ENCODE assay signal across 11 mouse cellular contexts in genomic region chr6:78331919-78332569, GRCm38 (mm10). TPM values are rescaled to one million over a fixed set of nuclear protein-coding genes. Genes with fewer than 3 reads are reported as not detected.
DNase-seq lines count a peak whose midpoint lies in the region; ATAC-seq and TF ChIP-seq lines count a peak whose summit lies in the region.
"Had no signal": no experiment of that assay in that cellular context is flagged by ENCODE, and none has a peak within 500 bp of the region (broad histone marks: within the 10 kb centered on the region; RNA-seq: fewer than 3 reads in every experiment).

No protein-coding gene starts in this region.

- H3K27me3 ChIP-seq in Patski = no peaks in the 10 kb centered on the region
- H3K27me3 ChIP-seq in embryonic facial prominence, embryonic 14.5 days (replicated peaks; ENCODE audit: control insufficient read depth, insufficient read depth, low read length) = no peaks in the 10 kb centered on the region
- H3K27me3 ChIP-seq in midbrain, embryonic 12.5 days = no peaks in the 10 kb centered on the region

- H3K4me3 ChIP-seq in layer of hippocampus, adult 2 months = no peak overlapping the region
- H3K4me3 ChIP-seq in embryonic facial prominence, embryonic 14.5 days (ENCODE audit: low read depth, low read length) = no peak overlapping the region
- H3K4me3 ChIP-seq in midbrain, embryonic 12.5 days = no peak overlapping the region

- WGBS in embryonic facial prominence, embryonic 14.5 days = 30% methylated on average over 7 of the region's 7 CpGs
- 39% methylated on average over 7 of the region's 7 CpGs for whole genome bisulfite sequencing in midbrain, embryonic 12.5 days

- CTCF ChIA-PET in Patski (lab: Charles Lee) = no interaction called here

- no peaks in the 10 kb centered on the region for H3K4me1 ChIP-seq in embryonic facial prominence, embryonic 14.5 days (ENCODE audit: control insufficient read depth, insufficient read depth, low read length)
- H3K4me1 ChIP-seq in midbrain, embryonic 12.5 days = no peaks in the 10 kb centered on the region

- no peaks in the 10 kb centered on the region for H3K9me3 ChIP-seq in embryonic facial prominence, embryonic 14.5 days (ENCODE audit: control insufficient read depth, low read length)
- no peaks in the 10 kb centered on the region for H3K9me3 ChIP-seq in midbrain, embryonic 12.5 days

- DNase-seq in layer of hippocampus, adult 2 months (ENCODE audit: low spot score in 2 of 2) = peak; percentile 19 to 50
- DNase-seq in layer of hippocampus, adult 9-11 months = no peak
- no peak for DNase-seq in Patski (ENCODE audit: low read depth, low spot score)
- peak; percentile 49 for DNase-seq in embryonic facial prominence, embryonic 14.5 days (ENCODE audit: low spot score)
- no peak for DNase-seq in spleen, postnatal 10 days (ENCODE audit: low spot score in 2 of 2)
- no peak for DNase-seq in ovary, postnatal 36 days (ENCODE audit: low spot score)

- no peaks in the 10 kb centered on the region for H3K36me3 ChIP-seq in embryonic facial prominence, embryonic 14.5 days (ENCODE audit: control insufficient read depth, insufficient read depth, low read length)
- no peaks in the 10 kb centered on the region for H3K36me3 ChIP-seq in midbrain, embryonic 12.5 days

- in situ Hi-C loops in Patski (cut with MboI; ENCODE audit: low pct_unique_long_range_greater_than_20kb) = no loop called here

- no peak overlapping the region for H3K4me2 ChIP-seq in embryonic facial prominence, embryonic 14.5 days (ENCODE audit: low read depth, low read length)
- H3K4me2 ChIP-seq in midbrain, embryonic 12.5 days (replicated peaks) = no peak overlapping the region

- TF ChIP-seq CTCF in layer of hippocampus, adult 2 months (conservative IDR thresholded peaks at IDR 0.05) = peak; percentile 86
- peak; percentile 43 for TF ChIP-seq CTCF in Patski (IDR thresholded peaks at IDR 0.05)

- no peak for ATAC-seq in Patski
- no peak for ATAC-seq in embryonic facial prominence, embryonic 14.5 days (ENCODE audit: low read depth)
- peak; percentile 68; the same call in 1 of the 2 replicates for ATAC-seq in midbrain, embryonic 12.5 days (ENCODE audit: low FRiP score, low read depth)
- ATAC-seq in megakaryocyte-erythroid progenitor cell, adult 5-6 weeks (replicated peaks; ENCODE audit: low FRiP score, low TSS enrichment, poor library complexity, severe bottlenecking) = no peak

- no peak overlapping the region for H3K9ac ChIP-seq in embryonic facial prominence, embryonic 14.5 days (ENCODE audit: low read depth, low read length)
- no peak overlapping the region for H3K9ac ChIP-seq in midbrain, embryonic 12.5 days (replicated peaks)
- H3K9ac ChIP-seq: liver, embryonic 14.5 days had no signal

- no peak overlapping the region for H3K27ac ChIP-seq in layer of hippocampus, adult 2 months
- no peak overlapping the region for H3K27ac ChIP-seq in embryonic facial prominence, embryonic 14.5 days (replicated peaks; ENCODE audit: low read depth, low read length)
- H3K27ac ChIP-seq in midbrain, embryonic 12.5 days (replicated peaks) = no peak overlapping the region
- H3K27ac ChIP-seq: liver, embryonic 14.5 days had no signal

- POLR2A ChIA-PET in Patski (lab: Charles Lee) = no interaction called here

RNA-seq across cellular contexts. Expression of gene Reg3b, which starts 38.4 kb away (rescaled TPM):
- not detected for total RNA-seq in layer of hippocampus, adult 2 months (2021)
- not detected for polyA plus RNA-seq in Patski (2021)
- 1.5 and 4.9 TPM in 2 replicates for polyA plus RNA-seq in embryonic facial prominence, embryonic 14.5 days (2014; fragmentation: Nextera tagmentation; extraction: Ambion mirVana)
- not detected in 2 replicates for polyA plus RNA-seq in midbrain, embryonic 12.5 days (2016; fragmentation: Nextera tagmentation; extraction: Ambion mirVana)
- total RNA-seq in megakaryocyte-erythroid progenitor cell, adult 5-6 weeks (2014; fragmentation: Nextera tagmentation) = not detected in 2 replicates
- not detected in 2 replicates for total RNA-seq in megakaryocyte-erythroid progenitor cell, adult 5-6 weeks (2017)
- total RNA-seq: adrenal gland, adult 18-20 months had no signal
- polyA plus RNA-seq: liver, embryonic 14.5 days had no signal

RNA-seq across cellular contexts. Expression of gene Reg3d, which starts 46.6 kb away (rescaled TPM):
- total RNA-seq in layer of hippocampus, adult 2 months (2021) = not detected
- polyA plus RNA-seq in Patski (2021) = not detected
- polyA plus RNA-seq in embryonic facial prominence, embryonic 14.5 days (2014; fragmentation: Nextera tagmentation; extraction: Ambion mirVana) = not detected in 2 replicates
- not detected in 2 replicates for polyA plus RNA-seq in midbrain, embryonic 12.5 days (2016; fragmentation: Nextera tagmentation; extraction: Ambion mirVana)
- not detected in 2 replicates for total RNA-seq in megakaryocyte-erythroid progenitor cell, adult 5-6 weeks (2014; fragmentation: Nextera tagmentation)
- total RNA-seq in megakaryocyte-erythroid progenitor cell, adult 5-6 weeks (2017) = not detected in 2 replicates
- total RNA-seq: adrenal gland, adult 18-20 months had no signal
- polyA plus RNA-seq: gonadal fat pad, adult 2 months; liver, embryonic 14.5 days had no signal

RNA-seq across cellular contexts. Expression of gene Reg3a, which starts 48.5 kb away (rescaled TPM):
- not detected for total RNA-seq in layer of hippocampus, adult 2 months (2021)
- polyA plus RNA-seq in Patski (2021) = not detected
- polyA plus RNA-seq in embryonic facial prominence, embryonic 14.5 days (2014; fragmentation: Nextera tagmentation; extraction: Ambion mirVana) = not detected in 2 replicates
- polyA plus RNA-seq in midbrain, embryonic 12.5 days (2016; fragmentation: Nextera tagmentation; extraction: Ambion mirVana) = not detected in 2 replicates
- total RNA-seq in megakaryocyte-erythroid progenitor cell, adult 5-6 weeks (2014; fragmentation: Nextera tagmentation) = not detected in 2 replicates
- total RNA-seq in megakaryocyte-erythroid progenitor cell, adult 5-6 weeks (2017) = not detected in 2 replicates
- total RNA-seq: adrenal gland, adult 18-20 months had no signal
- polyA plus RNA-seq: gonadal fat pad, adult 2 months; liver, embryonic 14.5 days had no signal

Comparison
In these comparisons a context has a peak if more than half of its experiments do, and no peak if none do; other contexts are left out.
1. DNase-seq: peak in layer of hippocampus, adult 2 months (2 of 2) and embryonic facial prominence, embryonic 14.5 days (single experiment); none in layer of hippocampus, adult 9-11 months (single experiment), Patski (single experiment), spleen, postnatal 10 days (0 of 2) and ovary, postnatal 36 days (single experiment).